Mouse (Mus musculus) Patski (cell line): Measurements from ENCODE around the gene Tpcn1. TPM values are rescaled to one million over a fixed set of nuclear protein-coding genes. Genes with fewer than 3 reads are reported as not detected.
A peak's percentile ranks its signal among the peaks of the same experiment; 100 is the strongest.

Source experiments
- ATAC-seq: fragments of 100-300 bp; one replicate; pipeline ENCODE4 v1.8.0; 2021
- CTCF ChIA-PET: fragments of 350-600 bp; sonication (Branson Sonifier 250); formaldehyde crosslinking; loops from one replicate; lab custom pipeline; 2022; ENCODE audit warnings: inconsistent platforms; lab: Charles Lee
- POLR2A ChIA-PET: fragments of 350-600 bp; sonication (Branson Sonifier 250); formaldehyde crosslinking; loops from one replicate; lab custom pipeline; 2022; ENCODE audit warnings: antibody characterized with exemption, inconsistent platforms; lab: Charles Lee
- DNase-seq: peaks from one replicate; pipeline ENCODE4 v3.0.0-alpha.2; 2011; ENCODE audit warnings: low read depth, low spot score
- H3K27me3 ChIP-seq: fragments of 371-371 bp; one replicate; pipeline ENCODE4 v1.5.1; 2021
- CTCF ChIP-seq: fragments of 100-300 bp; IDR thresholded peaks from one replicate; pipeline ENCODE4 v1.5.1; 2021
- in situ Hi-C: fragments of 300-500 bp; cut with MboI; formaldehyde crosslinking; loops from 3 replicates; pipeline ENCODE4 v1.11.1; 2018; ENCODE audit warnings: low pct_unique_long_range_greater_than_20kb, mixed read lengths
- polyA plus RNA-seq: library from polyadenylated mRNA; unstranded; gene quantifications from one replicate; pipeline ENCODE4 v1.2.3, GENCODE M21; 2021

Gene Tpcn1
- polyA plus RNA-seq, 1 experiment from 2014 or later: 125 TPM

DNA sequence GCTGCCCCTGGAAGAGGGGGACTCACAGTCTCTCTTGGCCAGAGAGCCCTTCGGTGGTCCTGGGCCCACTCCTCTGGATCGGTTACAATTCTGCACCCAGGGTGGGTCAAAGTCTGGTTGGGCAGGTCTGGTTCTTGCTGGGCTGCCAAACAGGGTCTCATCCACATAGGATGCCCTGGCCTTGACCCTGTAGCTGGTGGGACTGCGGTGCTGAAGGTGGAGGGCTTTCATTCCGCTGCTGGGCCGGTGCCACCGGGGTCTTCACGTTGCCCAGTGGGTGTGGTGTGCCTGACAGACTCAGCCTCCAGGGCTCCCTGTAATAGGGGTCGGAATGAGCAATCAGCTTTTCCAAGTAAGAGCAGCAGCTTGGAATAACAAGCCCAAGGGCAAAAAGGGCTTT lies 22.9 kb upstream of the Tpcn1 start:
- TF ChIP-seq CTCF: no peak
- no peaks in the 10 kb centered on the region for H3K27me3 ChIP-seq
- ATAC-seq (no peak), DNase-seq (no peak)
- POLR2A ChIA-PET: interaction anchor here (1.1 kb wide), 1 partner anchor 101 kb away, joined by 3 read pairs; the partner anchor contains the start of gene Slc8b1
- in situ Hi-C loops: loop anchor here (25.0 kb wide), 1 partner anchor 474 kb away; no protein-coding TSS in a partner anchor
- CTCF ChIA-PET: no interaction called here

DNA sequence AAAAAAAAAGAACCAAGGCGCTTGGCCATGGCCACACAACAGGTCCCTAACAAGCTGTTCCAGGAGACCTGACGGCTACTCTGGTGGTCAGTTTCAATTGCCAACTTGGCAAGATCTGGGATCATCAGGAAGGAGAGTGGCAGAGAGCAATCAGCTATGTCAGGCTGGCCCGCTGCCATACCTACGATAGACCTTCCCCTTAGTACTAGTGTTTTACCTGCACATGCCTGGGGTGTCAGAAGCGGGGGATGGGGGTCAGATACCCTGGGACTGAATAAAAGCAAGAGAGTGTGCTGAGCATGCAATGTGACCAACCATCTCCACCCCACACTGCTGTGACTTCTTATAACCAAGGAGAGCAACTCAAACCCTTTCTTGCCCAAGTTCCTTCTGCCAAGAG lies 22.4 kb upstream of the Tpcn1 start:
- in situ Hi-C loops: loop anchor here (25.0 kb wide), 1 partner anchor 474 kb away; no protein-coding TSS in a partner anchor
- CTCF ChIA-PET: interaction anchor here (2.1 kb wide), 1 partner anchor 19 kb away, joined by 5 read pairs; no protein-coding TSS in a partner anchor
- POLR2A ChIA-PET: interaction anchor here (0.6 to 1.1 kb wide), 2 partner anchors 82 to 100 kb away, joined by 3 to 8 read pairs; partner anchors contain the start of gene Slc8b1
- no peaks in the 10 kb centered on the region for H3K27me3 ChIP-seq
- TF ChIP-seq CTCF: no peak
- ATAC-seq (no peak), DNase-seq (no peak)

DNA sequence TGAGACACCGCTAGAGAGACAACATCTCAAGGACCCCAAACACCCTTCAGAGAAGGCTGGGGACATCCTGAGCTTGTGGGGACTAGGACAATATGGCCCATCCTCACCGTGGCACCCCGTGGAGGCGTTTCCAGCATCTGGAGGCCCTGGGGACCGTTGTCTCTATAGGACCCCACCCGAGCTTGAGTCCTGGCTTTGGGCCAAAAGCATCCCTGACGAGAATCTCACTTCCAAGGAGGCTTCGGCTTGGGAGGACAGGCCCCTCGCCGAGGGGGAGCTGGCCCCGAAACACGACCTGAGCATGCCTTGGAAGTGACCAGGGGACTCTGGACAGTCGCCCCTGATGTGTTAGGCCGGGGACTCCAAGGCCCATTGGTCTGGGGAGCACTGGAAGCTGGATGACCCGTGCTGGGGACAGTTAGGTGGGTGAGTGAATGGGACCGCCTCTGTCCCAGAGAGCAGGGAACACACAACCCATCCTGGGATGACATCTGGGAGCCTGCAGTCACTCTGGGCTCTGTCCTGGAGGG lies 20.8 kb upstream of the Tpcn1 start:
- in situ Hi-C loops: loop anchor here (5.0 to 25.0 kb wide), 2 partner anchors 107 to 472 kb away; partner anchors contain the start of gene Plbd2
- DNase-seq (no peak), ATAC-seq (no peak)
- CTCF ChIA-PET: interaction anchor here (1.2 to 2.1 kb wide), 3 partner anchors 10 to 120 kb away, joined by 3 to 5 read pairs (median 4); no protein-coding TSS in a partner anchor
- POLR2A ChIA-PET: interaction anchor here (0.9 kb wide), 1 partner anchor 98 kb away, joined by 3 read pairs; no protein-coding TSS in a partner anchor
- H3K27me3 ChIP-seq: no peaks in the 10 kb centered on the region
- no peak for TF ChIP-seq CTCF

DNA sequence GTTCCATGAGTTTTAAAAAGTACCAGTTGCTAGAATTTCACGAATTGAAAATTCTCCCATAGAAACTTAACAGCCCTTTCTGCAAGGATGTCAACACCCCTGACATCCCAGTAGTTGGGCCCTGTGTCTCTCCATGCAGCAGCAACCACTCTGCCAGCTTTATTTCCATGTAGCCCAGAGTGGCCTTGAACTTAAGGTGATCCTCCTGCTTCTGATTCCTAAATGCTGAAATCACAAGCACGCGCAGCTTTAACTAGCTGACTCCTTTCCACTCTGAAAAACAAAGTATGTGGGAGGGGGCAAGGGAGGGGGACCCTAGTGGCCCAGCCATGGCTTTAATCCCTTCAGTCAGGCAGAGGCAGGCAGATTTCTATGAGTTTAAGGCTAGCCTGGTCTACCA lies 18.9 kb upstream of the Tpcn1 start:
- in situ Hi-C loops: loop anchor here (5.0 to 25.0 kb wide), 2 partner anchors 105 to 470 kb away; partner anchors contain the start of gene Plbd2
- TF ChIP-seq CTCF: no peak
- CTCF ChIA-PET: no interaction called here
- POLR2A ChIA-PET: interaction anchor here (0.8 to 1.7 kb wide), 2 partner anchors 19 to 99 kb away, joined by 3 to 8 read pairs; partner anchors contain the start of genes Iqcd and Tpcn1
- no peaks in the 10 kb centered on the region for H3K27me3 ChIP-seq
- no peak for DNase-seq
- ATAC-seq: no peak

DNA sequence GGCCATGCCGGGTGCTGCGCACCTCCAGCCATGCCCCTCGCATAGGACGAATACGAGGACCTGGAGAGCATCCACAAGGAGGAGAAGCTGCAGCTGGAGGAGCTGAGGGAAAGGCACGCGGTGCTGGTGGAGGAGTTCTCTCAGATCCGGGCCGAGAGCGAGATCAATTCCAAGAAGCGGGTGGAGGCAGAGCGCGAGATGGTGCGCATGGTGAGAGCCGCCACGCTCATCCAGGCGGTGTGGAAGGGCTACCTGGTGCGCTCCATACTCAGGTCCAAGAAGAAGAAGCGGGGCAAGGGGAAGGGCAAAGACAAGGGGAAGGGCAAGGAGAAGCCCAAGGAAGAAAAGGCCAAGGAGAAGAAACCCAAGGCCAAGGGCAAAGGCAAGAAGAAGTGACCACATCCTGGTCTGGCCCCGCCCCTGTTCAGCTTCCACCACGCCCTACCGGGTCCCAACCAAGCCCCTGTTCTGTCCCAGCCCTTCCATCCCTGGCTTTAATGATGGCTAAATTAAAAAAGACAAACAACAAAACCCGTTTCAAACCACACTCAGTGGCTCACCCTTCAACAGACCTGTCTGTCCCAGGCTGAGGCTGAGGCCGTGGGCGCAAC lies 18.2 kb upstream of the Tpcn1 start:
- CTCF ChIA-PET: interaction anchor here (0.8 to 3.0 kb wide), 7 partner anchors 13 to 127 kb away, joined by 3 to 54 read pairs (median 11); partner anchors contain the start of genes Iqcd, Slc8b1 and Tpcn1
- DNase-seq (no peak), ATAC-seq (no peak)
- in situ Hi-C loops: loop anchor here (5.0 to 25.0 kb wide), 2 partner anchors 104 to 469 kb away; partner anchors contain the start of gene Plbd2
- POLR2A ChIA-PET: interaction anchor here (0.7 to 1.7 kb wide), 3 partner anchors 19 to 106 kb away, joined by 3 to 8 read pairs (median 3); partner anchors contain the start of genes Iqcd and Tpcn1
- no peak for TF ChIP-seq CTCF
- H3K27me3 ChIP-seq: no peaks in the 10 kb centered on the region

DNA sequence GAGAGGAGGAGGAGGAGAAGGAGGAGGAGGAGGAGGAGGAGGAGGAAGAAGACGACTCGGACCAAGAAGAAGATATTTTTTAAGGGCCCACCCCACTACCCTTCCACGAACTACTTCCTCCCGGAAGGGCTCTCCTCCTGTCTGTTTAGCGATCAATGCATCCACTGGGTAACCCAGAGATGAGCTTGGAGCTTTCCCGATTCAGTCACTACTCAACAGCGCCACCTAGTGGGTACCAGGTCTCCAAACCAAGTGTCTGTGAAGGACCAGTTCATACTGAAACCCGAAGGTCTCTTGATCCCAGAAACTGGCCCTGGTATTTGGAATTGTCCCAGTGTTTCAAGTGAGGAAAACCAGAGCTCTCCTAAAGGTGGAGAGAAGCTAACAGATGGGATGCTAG lies 17.2 kb upstream of the Tpcn1 start:
- ATAC-seq: peak; percentile 49
- in situ Hi-C loops: loop anchor here (5.0 to 25.0 kb wide), 2 partner anchors 103 to 468 kb away; partner anchors contain the start of gene Plbd2
- H3K27me3 ChIP-seq: no peaks in the 10 kb centered on the region
- TF ChIP-seq CTCF: no peak
- no peak for DNase-seq
- POLR2A ChIA-PET: interaction anchor here (0.5 to 1.7 kb wide), 4 partner anchors 18 to 110 kb away, joined by 3 to 8 read pairs (median 5); partner anchors contain the start of genes Iqcd and Tpcn1
- CTCF ChIA-PET: interaction anchor here (0.7 to 3.0 kb wide), 29 partner anchors 8 to 140 kb away, joined by 3 to 54 read pairs (median 8); partner anchors contain the start of genes Iqcd, Plbd2, Slc8b1 and Tpcn1

DNA sequence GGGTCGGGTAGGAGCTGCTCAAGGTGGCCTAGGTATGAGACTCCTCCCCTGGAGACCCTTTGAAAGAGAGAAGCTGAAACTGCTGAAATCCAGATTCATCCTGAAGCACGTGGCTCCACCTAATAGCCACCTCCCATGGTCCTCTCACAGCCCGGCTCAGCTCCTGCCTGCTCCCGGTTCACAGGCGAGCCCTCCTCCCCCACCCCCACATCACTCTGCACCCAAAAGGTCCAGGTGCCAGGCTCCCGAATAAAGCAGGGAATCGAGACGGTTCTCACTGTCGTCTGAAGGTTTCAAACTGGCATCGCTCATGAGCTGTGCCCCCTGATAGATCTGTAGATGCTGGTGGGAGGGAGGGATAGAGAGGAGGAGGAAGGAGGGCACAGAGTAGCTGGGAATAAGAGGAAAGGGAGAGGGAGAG lies 16.8 kb upstream of the Tpcn1 start:
- POLR2A ChIA-PET: interaction anchor here (0.5 to 1.6 kb wide), 5 partner anchors 26 to 109 kb away, joined by 3 to 7 read pairs (median 3); no protein-coding TSS in a partner anchor
- no peaks in the 10 kb centered on the region for H3K27me3 ChIP-seq
- no peak for TF ChIP-seq CTCF
- ATAC-seq: no peak
- in situ Hi-C loops: loop anchor here (5.0 to 25.0 kb wide), 2 partner anchors 103 to 468 kb away; partner anchors contain the start of gene Plbd2
- DNase-seq: no peak
- CTCF ChIA-PET: interaction anchor here (0.7 to 3.0 kb wide), 29 partner anchors 9 to 140 kb away, joined by 3 to 54 read pairs (median 8); partner anchors contain the start of genes Iqcd, Plbd2, Slc8b1 and Tpcn1

DNA sequence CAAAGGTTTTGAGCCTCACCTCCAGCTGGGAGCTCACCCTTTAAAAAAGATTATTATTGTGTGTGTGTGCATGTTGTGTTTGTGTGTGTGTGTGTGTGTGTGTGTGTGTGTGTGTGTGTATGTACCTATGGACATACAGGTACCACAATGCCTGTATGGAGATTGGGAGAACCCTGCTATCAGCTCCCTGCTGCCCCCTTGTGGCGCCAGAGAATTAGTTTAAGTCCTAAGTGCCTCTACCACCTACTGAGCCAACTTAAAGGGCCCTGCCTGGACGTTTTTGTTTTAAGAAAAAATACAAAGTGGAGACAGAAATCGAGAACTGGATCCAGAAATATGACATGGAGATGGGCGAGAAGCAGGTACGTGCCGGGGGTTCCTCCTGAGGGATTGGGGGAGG lies 16.4 kb upstream of the Tpcn1 start:
- DNase-seq (no peak), ATAC-seq (no peak)
- ChIA-PET POLR2A (interaction anchor here (0.5 to 1.6 kb wide), 5 partner anchors 16 to 109 kb away, joined by 3 to 7 read pairs (median 4); partner anchors contain the start of genes Iqcd and Tpcn1), CTCF (interaction anchor here (0.8 to 3.0 kb wide), 24 partner anchors 9 to 139 kb away, joined by 3 to 54 read pairs (median 10); partner anchors contain the start of genes Iqcd, Plbd2, Slc8b1 and Tpcn1)
- TF ChIP-seq CTCF: no peak
- H3K27me3 ChIP-seq: no peaks in the 10 kb centered on the region
- in situ Hi-C loops: loop anchor here (5.0 to 25.0 kb wide), 2 partner anchors 103 to 468 kb away; partner anchors contain the start of gene Plbd2

DNA sequence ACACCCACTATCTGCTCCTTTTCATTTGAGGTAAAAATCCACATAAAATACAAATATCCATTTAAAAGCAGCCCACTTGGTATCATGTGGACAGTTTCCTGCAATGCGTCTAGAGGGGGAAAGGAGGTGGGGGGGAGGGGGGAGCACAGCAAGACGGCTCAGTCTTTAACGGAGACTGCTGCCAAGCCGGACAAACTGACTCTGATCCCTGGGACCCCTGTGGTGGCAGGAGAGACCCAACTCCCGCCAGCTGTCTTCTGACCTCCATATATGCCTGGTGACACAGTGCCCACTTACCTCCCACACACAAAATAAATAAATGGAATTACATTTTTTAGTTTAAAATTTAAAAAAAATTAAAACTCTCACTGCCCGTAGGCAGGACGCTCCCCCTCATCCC lies 15.0 kb upstream of the Tpcn1 start:
- DNase-seq (no peak), ATAC-seq (no peak)
- in situ Hi-C loops: loop anchor here (25.0 kb wide), 1 partner anchor 466 kb away; no protein-coding TSS in a partner anchor
- H3K27me3 ChIP-seq: no peaks in the 10 kb centered on the region
- ChIA-PET CTCF (interaction anchor here (2.7 to 4.3 kb wide), 2 partner anchors 13 to 70 kb away, joined by 13 to 33 read pairs; partner anchors contain the start of gene Iqcd), POLR2A (interaction anchor here (1.3 kb wide), 1 partner anchor 15 kb away, joined by 5 read pairs; the partner anchor contains the start of genes Iqcd and Tpcn1)
- no peak for TF ChIP-seq CTCF
